Mouse (Mus musculus): Measurements from ENCODE around the gene Ccl1. TPM values are rescaled to one million over a fixed set of nuclear protein-coding genes. Genes with fewer than 3 reads are reported as not detected.

The Ccl1 gene
- polyA plus RNA-seq, 2 experiments from 2014 or later, result 9.8 to 13.2 TPM

Other genes starting within 250 kb of the Ccl1 start
- not detected for gene Ccl11, start 247.9 kb downstream of the Ccl1 start, polyA plus RNA-seq (2017; shearing (Covaris generic))
- not detected for gene Ccl12, start 203.8 kb downstream of the Ccl1 start, polyA plus RNA-seq (2017; shearing (Covaris generic))
- not detected for gene Ccl8, start 190.5 kb downstream of the Ccl1 start, polyA plus RNA-seq (2017; shearing (Covaris generic))
- not detected for gene Tmem132e, start 83.2 kb upstream of the Ccl1 start, polyA plus RNA-seq (2017; shearing (Covaris generic))

All from CD4-positive, CD25-positive, alpha-beta regulatory T cell, adult 4 months (primary cell).